Mouse (Mus musculus) cerebellum, adult 8-10 months (tissue): ENCODE results near the gene Sept12.

ENCODE experiments used
- DNase-seq: peaks from one replicate; pipeline ENCODE4 v3.0.0; 2022

The Sept12 gene

DNA sequence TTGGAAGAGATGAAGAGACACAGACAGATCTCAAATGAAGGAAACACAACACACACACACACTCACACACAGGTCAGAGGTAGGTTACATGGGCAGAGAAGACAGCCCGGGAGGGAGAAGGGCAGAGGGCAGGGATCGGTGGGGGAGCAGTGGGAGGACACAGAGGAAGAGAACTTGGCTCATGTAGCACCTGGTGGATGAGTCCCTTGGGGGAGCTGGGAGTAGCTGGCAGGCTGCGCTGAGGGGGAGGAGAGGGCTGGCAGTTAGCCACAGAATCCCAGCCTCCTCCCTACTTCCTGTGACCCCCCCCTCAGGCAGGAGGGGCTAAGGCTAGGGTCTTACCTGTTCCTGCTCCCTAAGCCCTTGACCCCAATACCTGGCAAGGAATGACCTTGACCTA, at the start of gene Sept12:
Gene Sept12 (minus strand): TSS at position 300 of the 400 bp plus-strand sequence.
- no peak for DNase-seq

GRCm38 (mm10) chr16:5045322-5045721, 47.7 kb upstream of the Sept12 start:
- no peak for DNase-seq

DNA sequence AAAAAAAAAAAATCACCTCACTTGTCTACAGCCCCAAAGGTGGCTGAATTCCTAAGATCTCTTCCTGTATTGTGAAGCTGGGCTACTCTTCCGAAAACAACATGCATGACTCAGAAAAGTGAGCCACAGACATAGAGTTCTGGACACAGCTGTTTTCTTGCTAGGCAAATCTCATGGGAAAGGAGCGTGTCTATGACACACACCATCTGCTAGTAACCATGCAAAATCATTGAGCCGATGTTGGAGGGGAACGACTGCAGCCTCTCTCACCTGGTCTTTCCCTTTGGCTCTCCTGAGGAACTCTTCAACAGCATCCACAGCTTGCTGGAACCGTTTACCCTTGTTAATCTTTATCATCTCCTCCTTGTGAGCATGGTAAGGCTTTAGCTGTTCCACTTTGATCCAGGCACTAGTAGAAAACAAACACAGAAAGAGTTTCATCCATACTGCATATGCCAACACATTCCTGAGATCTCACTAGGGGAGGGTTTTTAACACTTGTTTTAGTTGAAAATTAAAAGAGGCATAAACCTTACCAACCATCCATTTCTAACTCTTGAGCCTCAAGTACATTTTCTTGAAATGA, 39.1 kb upstream of the Sept12 start:
- DNase-seq: no peak

GRCm38 (mm10) chr16:5035591-5035990, 37.9 kb upstream of the Sept12 start:
- no peak for DNase-seq

DNA sequence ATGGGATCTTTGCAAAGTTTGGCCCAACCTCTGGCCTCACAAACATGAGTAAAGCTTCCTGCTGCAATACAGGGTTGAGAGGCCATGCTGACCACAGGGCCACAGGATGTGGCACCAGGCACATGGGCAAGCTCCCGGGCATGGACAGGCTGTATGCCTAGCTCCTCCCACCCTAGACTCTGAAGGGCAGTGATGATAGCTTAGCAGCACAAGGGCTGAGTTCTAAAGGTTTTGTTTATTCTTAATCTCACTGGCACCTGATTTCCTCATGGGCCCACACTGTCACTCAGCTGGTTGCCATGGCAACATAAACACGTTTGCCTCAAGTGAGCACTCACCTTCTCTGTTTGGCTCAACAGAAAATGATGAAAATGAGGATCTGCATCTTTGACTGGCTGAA, 32.2 kb upstream of the Sept12 start:
- DNase-seq: no peak

GRCm38 (mm10) chr16:5024021-5024420, 26.4 kb upstream of the Sept12 start:
- DNase-seq: no peak

- DNase-seq: no peak
These were observed 16.9 kb upstream of the Sept12 start for GRCm38 (mm10) chr16:5014578-5014977.

DNA sequence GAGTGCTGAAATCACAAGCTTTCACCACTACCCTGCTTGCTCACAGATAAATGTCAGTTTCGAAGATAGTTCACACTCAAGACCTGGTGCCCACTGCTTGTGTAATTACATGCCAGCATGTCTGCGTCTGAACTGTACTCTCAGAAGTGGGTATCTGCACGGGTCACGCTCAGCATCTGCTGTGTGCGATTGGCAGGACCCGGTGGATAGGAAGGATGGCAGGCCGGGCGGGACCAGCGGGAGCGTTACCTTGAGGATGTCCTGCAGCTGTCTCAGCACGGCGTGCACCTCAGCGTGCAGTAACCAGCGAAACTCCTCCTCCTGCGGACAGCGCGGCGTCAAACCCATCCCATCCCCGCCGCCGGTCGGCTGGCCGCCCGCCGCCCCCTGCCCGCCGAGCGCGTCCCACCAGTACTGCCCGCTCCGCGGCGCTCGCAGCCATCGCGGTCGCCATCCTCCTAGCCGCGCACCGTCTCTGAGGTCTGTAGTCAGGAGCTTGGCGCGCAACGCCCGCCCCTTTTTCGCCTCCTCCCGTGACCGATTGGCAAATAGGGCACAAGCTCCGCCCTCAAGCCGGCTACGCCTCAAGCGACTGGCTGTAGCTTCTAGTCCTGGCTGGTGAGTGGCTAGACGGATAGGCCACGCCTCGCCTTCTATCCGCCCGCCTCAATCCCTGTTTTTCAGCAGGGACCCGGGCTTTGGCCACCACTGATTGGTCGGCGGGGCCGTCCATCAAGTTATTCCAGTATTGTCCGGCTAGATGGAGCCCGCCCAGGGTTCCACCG, 15.6 kb upstream of the Sept12 start, which contains the start of gene Rogdi:
Gene Rogdi (minus strand): TSS at position 500 of the 785 bp plus-strand sequence.
- peak; percentile 99 for DNase-seq

DNA sequence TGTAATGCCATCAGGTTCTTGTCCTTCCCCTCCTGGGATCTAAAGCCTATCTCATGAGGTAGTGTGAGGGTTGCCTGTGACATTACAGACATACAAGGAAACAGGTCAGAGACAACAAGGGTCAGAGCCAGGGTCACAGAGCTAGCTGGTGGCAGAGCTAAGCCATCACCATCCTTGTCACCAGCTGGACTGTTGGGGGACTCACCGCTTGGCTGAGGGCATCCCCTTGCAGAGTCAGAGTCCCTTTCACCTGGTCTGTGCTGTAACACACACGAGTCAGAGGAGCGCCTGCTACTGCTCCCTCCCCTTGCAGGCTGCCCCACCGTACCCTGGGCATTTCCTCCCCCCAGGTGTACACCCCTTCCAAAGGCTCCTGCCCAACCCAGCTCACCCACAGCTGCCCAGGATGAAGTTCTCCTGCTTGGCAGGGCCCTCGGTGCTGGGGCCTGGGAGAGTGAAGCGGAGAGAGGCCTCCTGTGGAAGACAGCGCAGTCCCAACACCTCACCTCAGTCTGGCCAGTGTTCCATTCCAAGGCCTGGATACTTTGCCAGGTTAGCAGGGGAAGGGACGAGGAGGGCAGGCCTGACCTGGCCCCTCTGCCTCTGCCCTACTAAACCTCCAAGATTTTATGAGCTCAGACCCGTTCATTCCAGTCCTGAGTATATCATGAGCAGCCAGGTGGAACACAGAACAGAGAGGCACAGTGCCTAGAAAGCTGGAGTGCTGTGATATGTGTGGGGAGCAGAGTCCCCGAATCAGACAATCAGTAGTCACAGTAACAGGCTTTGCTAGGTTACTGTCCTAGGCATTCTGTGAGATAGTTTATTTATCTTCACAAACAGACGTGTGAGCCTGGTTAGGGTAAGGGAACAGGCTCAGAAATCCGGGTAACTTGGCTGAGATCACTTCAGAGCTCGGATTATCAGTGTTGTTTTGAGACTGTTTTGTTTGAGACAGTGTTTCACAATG, 14.7 kb upstream of the Sept12 start:
- peak; percentile 35 for DNase-seq

DNA sequence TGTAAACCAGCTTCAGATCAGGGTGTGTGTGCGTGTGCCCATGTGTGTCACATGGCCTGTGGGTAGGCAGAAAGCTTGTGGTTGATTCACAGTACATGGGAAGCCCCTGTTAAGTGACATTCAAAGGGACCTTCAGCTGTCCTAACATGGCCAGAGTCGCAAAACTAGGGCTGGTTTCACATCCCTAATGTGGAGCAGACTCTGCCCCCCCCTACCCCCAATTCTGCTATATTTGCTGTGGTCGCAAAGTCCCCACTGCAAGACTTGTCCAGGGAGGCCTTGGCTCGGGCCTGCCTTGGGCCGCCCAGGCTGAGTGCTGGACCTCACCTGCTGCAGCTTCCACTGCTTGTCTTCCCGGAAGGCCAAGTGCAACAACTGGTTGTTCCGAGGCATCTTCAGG, 13.6 kb upstream of the Sept12 start:
- no peak for DNase-seq

DNA sequence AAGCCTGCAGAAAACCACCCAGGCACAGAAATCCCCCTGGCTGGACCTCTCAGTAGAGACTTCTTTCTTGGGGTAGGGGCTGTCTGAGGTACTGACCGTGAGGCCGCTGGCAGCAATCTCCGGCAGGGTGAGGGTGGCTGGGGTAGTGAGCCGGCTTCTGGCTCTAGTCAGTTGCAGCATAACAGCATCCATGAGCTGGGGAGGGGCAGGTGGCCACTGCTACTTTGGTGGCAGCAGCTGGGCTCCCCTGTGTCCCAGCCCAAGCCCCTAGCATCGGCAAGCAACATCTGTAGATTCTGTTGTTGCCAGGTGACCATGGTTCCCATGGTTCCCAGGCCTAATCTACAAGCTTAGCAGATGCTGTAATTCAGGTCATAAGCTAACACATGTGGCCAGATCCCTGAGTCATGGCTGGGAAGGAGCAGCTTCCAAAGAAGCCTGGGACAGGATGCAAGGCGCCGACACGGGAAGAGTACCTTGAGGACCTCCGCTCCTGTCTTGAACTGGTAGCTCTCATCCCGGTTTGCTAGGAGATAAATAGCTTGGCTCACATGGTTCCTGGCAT, 12.8 kb upstream of the Sept12 start:
- no peak for DNase-seq

- DNase-seq: no peak
These were observed 10.4 kb upstream of the Sept12 start for GRCm38 (mm10) chr16:5008076-5008475.

DNA sequence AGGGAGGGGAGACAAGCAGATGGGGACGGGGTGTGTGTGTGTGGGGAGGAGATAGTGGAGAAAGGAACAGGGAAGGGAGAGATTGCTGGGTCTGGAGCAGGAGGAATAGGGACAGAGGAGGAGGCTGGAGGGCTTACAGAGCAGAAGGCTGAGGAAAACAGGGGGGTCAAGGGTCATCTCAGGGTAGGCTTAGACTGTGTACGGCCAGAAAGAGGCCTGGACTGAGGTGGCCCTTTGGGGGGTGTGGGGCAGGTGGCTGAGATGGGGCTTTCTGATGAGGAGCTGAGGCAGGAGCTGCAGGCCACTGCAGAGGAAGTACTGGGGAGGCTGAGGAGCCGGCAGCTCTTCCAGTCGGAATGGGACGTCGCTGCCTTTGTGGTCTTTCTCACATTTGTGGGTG, 9.8 kb upstream of the Sept12 start:
- no peak for DNase-seq

- no peak for DNase-seq
These were observed 9.4 kb upstream of the Sept12 start, which contains the start of gene Smim22 for GRCm38 (mm10) chr16:5007067-5007466. TSS of gene Smim22 (plus strand) at chr16:5007288.

DNA sequence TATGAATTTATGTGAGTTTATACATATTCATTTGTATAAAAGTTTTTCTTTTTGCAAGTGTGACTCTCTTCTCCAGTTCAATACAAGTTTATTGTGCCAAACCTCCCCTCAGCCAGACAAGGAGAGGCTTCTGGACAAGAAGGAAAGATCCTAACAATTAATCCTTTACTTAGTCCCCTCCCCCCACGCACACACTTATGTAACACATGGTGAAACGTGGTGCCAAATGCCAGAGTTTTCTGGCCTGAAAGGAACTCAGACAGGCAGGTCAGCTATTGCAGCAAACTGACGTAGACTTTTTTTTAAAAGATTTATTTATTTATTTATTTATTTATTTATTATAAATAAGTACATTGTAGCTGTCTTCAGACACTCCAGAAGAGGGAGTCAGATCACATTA, 3.0 kb upstream of the Sept12 start:
- no peak for DNase-seq

DNA sequence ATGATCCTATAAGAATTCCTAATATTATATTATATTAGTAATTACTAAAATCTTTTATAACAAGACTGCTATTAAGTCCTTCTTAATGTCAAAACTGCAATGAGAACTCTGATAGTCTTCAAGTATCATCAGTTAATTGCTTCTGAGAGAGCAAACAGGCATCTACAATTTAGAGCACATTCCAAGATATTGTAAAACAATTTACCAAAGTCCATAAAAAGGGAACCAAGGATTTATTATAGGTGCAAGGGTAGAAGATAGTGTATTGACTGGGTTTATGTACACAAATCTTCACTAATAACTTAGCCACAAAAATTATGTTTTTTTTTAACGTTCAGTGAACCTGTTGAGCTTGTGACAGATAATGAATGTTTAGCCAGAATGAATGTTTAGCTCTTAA, 1.3 kb upstream of the Sept12 start:
- no peak for DNase-seq

DNA sequence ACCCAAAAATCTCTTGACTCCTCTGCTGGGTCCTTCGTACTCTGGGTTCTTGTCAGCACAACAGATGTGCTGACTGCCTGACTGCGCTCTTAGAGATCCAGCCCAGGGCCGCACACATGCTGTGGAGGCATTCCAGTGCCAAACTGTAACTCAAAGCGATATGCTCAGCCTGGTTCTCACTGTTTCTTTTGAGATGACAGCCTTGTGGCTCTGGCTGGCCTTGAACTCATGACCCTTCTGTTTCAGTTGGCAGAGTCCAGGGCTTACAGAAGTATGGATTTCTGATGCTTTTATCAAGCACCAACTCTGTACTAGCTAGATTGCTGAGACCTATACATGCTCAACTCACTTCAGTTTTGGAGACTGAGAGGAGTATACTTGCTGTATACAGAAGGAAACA, 4.4 kb downstream of the Sept12 start:
- DNase-seq: no peak

- DNase-seq: no peak
These were observed 12.9 kb downstream of the Sept12 start for GRCm38 (mm10) chr16:4984717-4985116.

DNA sequence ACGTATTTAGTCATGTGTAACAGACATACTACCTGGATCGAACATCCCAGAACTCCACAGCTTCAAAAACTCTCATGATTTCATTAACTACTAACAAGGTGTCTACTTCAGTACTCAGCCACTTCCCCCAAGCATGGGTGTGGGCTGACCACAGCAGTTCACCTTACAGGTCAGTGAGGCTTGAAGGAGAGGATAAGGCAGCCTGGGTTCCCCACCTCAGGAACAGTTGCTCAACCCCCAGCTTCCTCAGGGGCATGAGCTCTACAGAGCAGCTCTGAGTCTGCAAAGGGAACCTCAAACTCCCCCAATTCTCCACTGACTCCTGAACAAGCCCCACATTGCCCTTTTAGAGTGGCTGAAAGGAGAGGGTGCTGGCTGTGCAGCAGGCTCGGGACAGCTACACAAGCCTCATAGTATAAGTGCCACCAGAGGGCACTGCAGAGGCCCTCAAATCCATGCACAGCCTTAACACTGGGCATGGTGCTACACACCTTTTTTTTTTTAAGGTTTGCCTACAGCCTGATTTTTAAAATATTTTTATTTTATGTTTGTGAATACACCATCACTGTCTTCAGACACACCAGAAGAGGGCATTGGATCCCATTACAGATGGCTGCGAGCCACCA, 17.8 kb downstream of the Sept12 start:
- DNase-seq: no peak

- no peak for DNase-seq
These were observed 19.2 kb downstream of the Sept12 start for GRCm38 (mm10) chr16:4978275-4979051.

GRCm38 (mm10) chr16:4976180-4976579, 21.5 kb downstream of the Sept12 start:
- DNase-seq: peak; percentile 51

- DNase-seq: peak; percentile 42
These were observed 23.1 kb downstream of the Sept12 start for GRCm38 (mm10) chr16:4974521-4974920.
